Mouse (Mus musculus) MEL (cell line): ENCODE results near the gene Lcn10. TPM values are rescaled to one million over a fixed set of nuclear protein-coding genes. Genes with fewer than 3 reads are reported as not detected.

Experiments
- DNase-seq: peaks from one replicate; pipeline ENCODE4 v3.0.0; 2011; ENCODE audit warnings: low read depth, low spot score
- H3K27ac ChIP-seq: 2 replicates; pipeline ENCODE4 v1.5.1; 2012; ENCODE audit warnings: low read depth, mild to moderate bottlenecking, control low read depth, low read length, moderate library complexity; ENCODE audit not compliant: control insufficient read depth
- H3K27me3 ChIP-seq, 2 experiments: fragments of 150-350 bp in 1 of 2; sonication (generic) in 1 of 2; 2 replicates each; pipeline ENCODE4 v1.6.1; 2012; ENCODE audit warnings: low read length in 2 of 2, mild to moderate bottlenecking in 2 of 2, improper control_type of control experiment in 1 of 2, moderate library complexity in 1 of 2; ENCODE audit not compliant: insufficient read depth in 2 of 2, control insufficient read depth in 1 of 2
- H3K36me3 ChIP-seq, 2 experiments: 2 replicates each; pipeline ENCODE4 v1.6.1; 2012 to 2014; ENCODE audit warnings: low read length in 2 of 2, improper control_type of control experiment in 1 of 2, inconsistent platforms in 1 of 2, mild to moderate bottlenecking in 1 of 2; ENCODE audit not compliant: insufficient read depth in 2 of 2, control insufficient read depth in 1 of 2
- H3K4me1 ChIP-seq, 2 experiments: fragments of 150-350 bp in 1 of 2; sonication (generic) in 1 of 2; 2 replicates each; pipeline ENCODE4 v1.6.1; 2012; ENCODE audit warnings: low read length in 2 of 2, improper control_type of control experiment in 1 of 2, mild to moderate bottlenecking in 1 of 2; ENCODE audit not compliant: insufficient read depth in 2 of 2, control insufficient read depth in 1 of 2
- H3K4me3 ChIP-seq, 2 experiments: fragments of 150-350 bp in 1 of 2; sonication (generic) in 1 of 2; 2 replicates each; pipeline ENCODE4 v1.5.1; 2012; ENCODE audit warnings: low read depth in 2 of 2, low read length in 2 of 2, mild to moderate bottlenecking in 2 of 2, moderate library complexity in 2 of 2, control low read depth in 1 of 2, improper control_type of control experiment in 1 of 2; ENCODE audit not compliant: control insufficient read depth in 1 of 2, insufficient read depth in 1 of 2
- H3K79me2 ChIP-seq: 2 replicates; pipeline ENCODE4 v1.6.1; 2012; ENCODE audit warnings: mild to moderate bottlenecking, low read length, moderate library complexity; ENCODE audit not compliant: control insufficient read depth, poor library complexity, insufficient read depth
- H3K9ac ChIP-seq: 2 replicates; pipeline ENCODE4 v1.6.1; 2012; ENCODE audit warnings: low read depth, mild to moderate bottlenecking, control low read depth, low read length, moderate library complexity; ENCODE audit not compliant: control insufficient read depth, poor library complexity, severe bottlenecking
- H3K9me3 ChIP-seq: fragments of 150-350 bp; sonication (generic); replicated peaks from 2 replicates; pipeline ENCODE4 v1.6.1; 2012; ENCODE audit warnings: mild to moderate bottlenecking, low read length, improper control_type of control experiment, moderate library complexity; ENCODE audit not compliant: insufficient read depth
- E2F4 ChIP-seq: IDR thresholded peaks from 2 replicates; pipeline ENCODE4 v1.6.1; 2011; ENCODE audit warnings: low read depth, low read length, improper control_type of control experiment, borderline replicate concordance
- ETS1 ChIP-seq: IDR thresholded peaks from 2 replicates; pipeline ENCODE4 v1.6.1; 2012; ENCODE audit warnings: low read depth, mild to moderate bottlenecking, inconsistent platforms, low read length, improper control_type of control experiment, moderate library complexity
- GABPA ChIP-seq: IDR thresholded peaks from 2 replicates; pipeline ENCODE4 v1.6.1; 2012; ENCODE audit warnings: low read depth, mild to moderate bottlenecking, inconsistent platforms, low read length, improper control_type of control experiment, moderate library complexity
- JUND ChIP-seq: IDR thresholded peaks from 2 replicates; pipeline ENCODE4 v1.6.1; 2011; ENCODE audit warnings: low read depth, mild to moderate bottlenecking, improper control_type of control experiment, low read length
- KAT2A ChIP-seq: conservative IDR thresholded peaks from 2 replicates; pipeline ENCODE4 v1.6.1; 2012; ENCODE audit warnings: low read depth, low read length, improper control_type of control experiment, inconsistent platforms
- MEF2A ChIP-seq: IDR thresholded peaks from 2 replicates; pipeline ENCODE4 v1.6.1; 2014; ENCODE audit warnings: low read depth, mild to moderate bottlenecking, inconsistent platforms, low read length, improper control_type of control experiment; ENCODE audit not compliant: poor library complexity, insufficient replicate concordance, severe bottlenecking; ENCODE audit errors: extremely low read depth
- MXI1 ChIP-seq: IDR thresholded peaks from 2 replicates; pipeline ENCODE4 v1.6.1; 2011; ENCODE audit warnings: mild to moderate bottlenecking, low read depth, low read length, improper control_type of control experiment
- MYB ChIP-seq: IDR thresholded peaks from 2 replicates; pipeline ENCODE4 v1.6.1; 2011; ENCODE audit warnings: mild to moderate bottlenecking, low read depth, low read length, improper control_type of control experiment
- POLR2A ChIP-seq, 2 experiments: IDR thresholded peaks; 2 replicates each; pipeline ENCODE4 v1.6.1; 2011 to 2012; ENCODE audit warnings: low read length in 2 of 2, mild to moderate bottlenecking in 2 of 2, control low read depth in 1 of 2, improper control_type of control experiment in 1 of 2, low read depth in 1 of 2, moderate library complexity in 1 of 2; ENCODE audit not compliant: control insufficient read depth in 1 of 2, insufficient read depth in 1 of 2, poor library complexity in 1 of 2
- POLR2AphosphoS5 ChIP-seq: IDR thresholded peaks from 2 replicates; pipeline ENCODE4 v1.6.1; 2012; ENCODE audit warnings: low read depth, borderline replicate concordance, mild to moderate bottlenecking, inconsistent platforms, low read length, moderate library complexity, mixed read lengths
- RAD21 ChIP-seq: IDR thresholded peaks from 2 replicates; pipeline ENCODE4 v1.6.1; 2011; ENCODE audit warnings: mild to moderate bottlenecking, low read depth, low read length, improper control_type of control experiment
- RCOR1 ChIP-seq: IDR thresholded peaks from 2 replicates; pipeline ENCODE4 v1.6.1; 2012; ENCODE audit warnings: low read depth, mild to moderate bottlenecking, inconsistent platforms, low read length, improper control_type of control experiment
- SIN3A ChIP-seq: IDR thresholded peaks from 2 replicates; pipeline ENCODE4 v1.6.1; 2012; ENCODE audit warnings: low read length, improper control_type of control experiment, inconsistent platforms
- SMC3 ChIP-seq: IDR thresholded peaks from 2 replicates; pipeline ENCODE4 v1.6.1; 2011; ENCODE audit warnings: low read depth, low read length, improper control_type of control experiment
- TCF12 ChIP-seq: IDR thresholded peaks from 2 replicates; pipeline ENCODE4 v1.6.1; 2014; ENCODE audit warnings: low read depth, mild to moderate bottlenecking, inconsistent platforms, low read length, improper control_type of control experiment, moderate library complexity
- USF2 ChIP-seq, 2 experiments: IDR thresholded peaks; 2 replicates each; pipeline ENCODE4 v1.6.1; 2011 to 2012; ENCODE audit warnings: improper control_type of control experiment in 2 of 2, low read length in 2 of 2, borderline replicate concordance in 1 of 2, inconsistent platforms in 1 of 2, low read depth in 1 of 2, mild to moderate bottlenecking in 1 of 2; ENCODE audit not compliant: insufficient read depth in 1 of 2
- ZC3H11A ChIP-seq: IDR thresholded peaks from 2 replicates; pipeline ENCODE4 v1.6.1; 2012; ENCODE audit warnings: low read depth, mild to moderate bottlenecking, inconsistent platforms, low read length, improper control_type of control experiment
- ZKSCAN1 ChIP-seq: IDR thresholded peaks from 2 replicates; pipeline ENCODE4 v1.6.1; 2012; ENCODE audit warnings: low read depth, mild to moderate bottlenecking, inconsistent platforms, low read length, improper control_type of control experiment, moderate library complexity
- ZMIZ1 ChIP-seq: IDR thresholded peaks from 2 replicates; pipeline ENCODE4 v1.6.1; 2012; ENCODE audit warnings: low read depth, mild to moderate bottlenecking, inconsistent platforms, low read length, improper control_type of control experiment, moderate library complexity
- polyA plus RNA-seq, 2 experiments: library from polyadenylated mRNA; stranded (reverse) in 1 of 2; unstranded in 1 of 2; fragments of >175 nt in 1 of 2; fragments of >200 nt in 1 of 2; gene quantifications; 2 replicates each; pipeline versions ENCODE4 v1.2.1 to v1.2.4; 2012; ENCODE audit warnings: low replicate concordance in 2 of 2, low read depth in 1 of 2; ENCODE audit not compliant: insufficient read length in 2 of 2, insufficient read depth in 1 of 2, missing spikeins in 1 of 2
- total RNA-seq: library from RNA; depleted of rRNA; stranded (reverse); fragments of 300-350 nt; gene quantifications from 2 replicates; pipeline ENCODE4 v1.2.3, GENCODE M21; 2012

Lcn10 gene
- total and polyA plus RNA-seq, 3 experiments = not detected

GRCm38 (mm10) chr2:25701001-25701400 lies 18.5 kb downstream of the Lcn10 start:
- no peak overlapping the region for H3K4me3 ChIP-seq
- no peaks in the 10 kb centered on the region for H3K4me1 ChIP-seq
- no peak for TF ChIP-seq JUND
- TF ChIP-seq E2F4 = no peak
- H3K27me3 ChIP-seq = peaks cover 2 to 4% of the 10 kb centered on the region in 2 experiments; a peak in 3 of 4 replicates
- no peaks in the 10 kb centered on the region for H3K9me3 ChIP-seq
- H3K27ac ChIP-seq = no peak overlapping the region
- H3K9ac ChIP-seq = no peak overlapping the region
- no peak for DNase-seq
- no peaks in the 10 kb centered on the region for H3K36me3 ChIP-seq
- H3K79me2 ChIP-seq = no peaks in the 10 kb centered on the region

GRCm38 (mm10) chr2:25703706-25704105 lies 21.2 kb downstream of the Lcn10 start:
- H3K9me3 ChIP-seq = no peaks in the 10 kb centered on the region
- no peaks in the 10 kb centered on the region for H3K36me3 ChIP-seq
- no peak for TF ChIP-seq E2F4
- TF ChIP-seq SIN3A = no peak
- TF ChIP-seq ETS1 = no peak
- TF ChIP-seq USF2 (IDR thresholded peaks at IDR 0.05; ENCODE audit: borderline replicate concordance in 1 of 2, insufficient read depth in 1 of 2, low read depth in 1 of 2, low read length in 2 of 2) = no peak
- no peak for TF ChIP-seq SMC3
- no peak for TF ChIP-seq RAD21
- H3K4me1 ChIP-seq = no peaks in the 10 kb centered on the region
- no peaks in the 10 kb centered on the region for H3K79me2 ChIP-seq
- H3K4me3 ChIP-seq = no peak overlapping the region
- no peak overlapping the region for H3K27ac ChIP-seq
- H3K9ac ChIP-seq = no peak overlapping the region
- no peak for DNase-seq
- no peaks in the 10 kb centered on the region; a peak in 1 of 4 replicates for H3K27me3 ChIP-seq

GRCm38 (mm10) chr2:25706643-25707481 lies 24.3 kb downstream of the Lcn10 start, which contains the start of gene Bmyc:
Gene Bmyc, plus strand, starts transcription at chr2:25706739.
- no peak within 1 kb of the TSS for H3K4me3 ChIP-seq
- H3K9ac ChIP-seq = no peak within 1 kb of the TSS
- no peaks in the 10 kb centered on the region for H3K79me2 ChIP-seq
- H3K9me3 ChIP-seq = no peaks in the 10 kb centered on the region
- H3K4me1 ChIP-seq = no peaks in the 10 kb centered on the region
- H3K36me3 ChIP-seq = no peaks in the 10 kb centered on the region
- no peak within 1 kb of the TSS for H3K27ac ChIP-seq
- TF ChIP-seq MXI1 (no peak), KAT2A (no peak), ZKSCAN1 (no peak), ZC3H11A (no peak), SIN3A (no peak), E2F4 (no peak), RCOR1 (no peak), MEF2A (no peak), ZMIZ1 (no peak), TCF12 (no peak), GABPA (no peak), POLR2AphosphoS5 (no peak), MYB (no peak), POLR2A (IDR thresholded peaks at IDR 0.05; ENCODE audit: control insufficient read depth in 1 of 2, insufficient read depth in 1 of 2, low read depth in 1 of 2, low read length in 2 of 2, poor library complexity in 1 of 2) (no peak)
- DNase-seq = no peak
- H3K27me3 ChIP-seq = no peaks in the 10 kb centered on the region; a peak in 1 of 4 replicates
